Mouse (Mus musculus) midbrain, postnatal 0 days (tissue): Measurements from ENCODE around the gene Megf11. TPM values are rescaled to one million over a fixed set of nuclear protein-coding genes. Genes with fewer than 3 reads are reported as not detected.

Experiments used
- ATAC-seq: fragments of 200-750 bp; cut with Nextera tagmentation; 2 replicates; pipeline ENCODE4 v1.8.0; 2017; ENCODE audit warnings: moderate number of reproducible peaks, mild to moderate bottlenecking, moderate TSS enrichment, moderate library complexity; ENCODE audit not compliant: low FRiP score
- DNase-seq: peaks from one replicate; pipeline ENCODE4 v3.0.0-alpha.2; 2015; ENCODE audit warnings: low spot score
- H3K27ac ChIP-seq: fragments of 300-500 bp; sonication (generic); 2 replicates; pipeline ENCODE4 v1.5.1; 2014; ENCODE audit warnings: low read depth, mild to moderate bottlenecking, low read length, mixed read lengths
- H3K27me3 ChIP-seq: fragments of 300-500 bp; sonication (generic); 2 replicates; pipeline ENCODE4 v1.6.1; 2014; ENCODE audit warnings: low read length, control low read depth, mixed read lengths; ENCODE audit not compliant: insufficient read depth
- H3K36me3 ChIP-seq: fragments of 300-500 bp; sonication (generic); 2 replicates; pipeline ENCODE4 v1.6.1; 2014; ENCODE audit warnings: low read length, control low read depth, mixed read lengths; ENCODE audit not compliant: insufficient read depth
- H3K4me1 ChIP-seq: fragments of 300-500 bp; sonication (generic); 2 replicates; pipeline ENCODE4 v1.6.1; 2014; ENCODE audit warnings: mild to moderate bottlenecking, control low read depth, antibody characterized with exemption, low read length, mixed read lengths; ENCODE audit not compliant: insufficient read depth
- H3K4me2 ChIP-seq: fragments of 300-500 bp; sonication (generic); 2 replicates; pipeline ENCODE4 v1.6.1; 2014; ENCODE audit warnings: low read depth, mild to moderate bottlenecking, low read length, mixed read lengths; ENCODE audit not compliant: poor library complexity, severe bottlenecking
- H3K4me3 ChIP-seq: fragments of 300-500 bp; sonication (generic); 2 replicates; pipeline ENCODE4 v1.5.1; 2014; ENCODE audit warnings: low read depth, mild to moderate bottlenecking, low read length, moderate library complexity
- H3K9ac ChIP-seq: fragments of 300-500 bp; sonication (generic); replicated peaks from 2 replicates; pipeline ENCODE4 v1.6.1; 2014; ENCODE audit warnings: mild to moderate bottlenecking, low read length, moderate library complexity, mixed read lengths; ENCODE audit not compliant: poor library complexity, severe bottlenecking
- H3K9me3 ChIP-seq: fragments of 300-500 bp; sonication (generic); 2 replicates; pipeline ENCODE4 v1.6.1; 2016; ENCODE audit warnings: low read length, control low read depth
- CTCF ChIP-seq: IDR thresholded peaks from 2 replicates; pipeline ENCODE4 v1.5.1; 2016; ENCODE audit warnings: antibody characterized with exemption, mild to moderate bottlenecking
- WGBS: fragments of 180-500 bp; shearing (Covaris S2); extraction: QIAGEN DNeasy Blood & Tissue Kit; methylation state at CpG from one replicate; pipeline ENCODE4 v1.1.7; 2014; 5-methylcytosine and 5-hydroxymethylcytosine counted together
- polyA plus RNA-seq: library from polyadenylated mRNA; unstranded; fragments of >200 nt; fragmentation: Nextera tagmentation; extraction: Ambion mirVana; gene quantifications from 2 replicates; pipeline ENCODE4 v1.2.1, GENCODE M21; 2015
- total RNA-seq: library from RNA; depleted of rRNA; stranded (reverse); fragments of >200 nt; gene quantifications from 2 replicates; pipeline ENCODE4 v1.2.3, GENCODE M21; 2014

Megf11 gene
- total and polyA plus RNA-seq, 2 experiments from 2014 or later, result 17.7 to 41.8 TPM

DNA sequence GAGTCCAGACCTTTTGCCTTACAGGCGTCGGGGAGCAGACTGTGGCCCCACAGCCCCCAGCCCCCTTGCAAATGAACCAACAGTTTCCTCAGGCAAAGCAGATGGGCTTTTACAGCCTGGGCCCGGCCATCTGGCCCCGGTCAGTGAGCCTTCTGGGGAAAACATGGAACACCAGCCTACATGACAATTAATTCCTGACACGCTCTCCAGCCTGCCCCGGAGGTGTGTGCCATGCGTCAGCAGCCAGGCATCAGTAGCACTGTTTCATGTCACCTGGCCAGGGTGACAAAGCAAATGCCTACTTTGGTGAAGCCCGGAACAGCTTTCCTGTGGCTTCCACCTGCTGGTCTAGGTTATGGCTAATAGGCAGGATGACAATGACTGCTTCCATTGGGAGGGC, 119.5 kb downstream of the Megf11 start:
- H3K27ac ChIP-seq, result no peak overlapping the region
- H3K9ac ChIP-seq, result no peak overlapping the region
- 62% methylated on average over 8 of the region's 8 CpGs for WGBS
- no peaks in the 10 kb centered on the region for H3K9me3 ChIP-seq
- no peak for TF ChIP-seq CTCF
- H3K27me3 ChIP-seq, result no peaks in the 10 kb centered on the region
- no peak overlapping the region for H3K4me3 ChIP-seq
- no peaks in the 10 kb centered on the region for H3K4me1 ChIP-seq
- H3K4me2 ChIP-seq, result no peak overlapping the region
- H3K36me3 ChIP-seq, result no peaks in the 10 kb centered on the region
- no peak for ATAC-seq
- peak; percentile 54 for DNase-seq

DNA sequence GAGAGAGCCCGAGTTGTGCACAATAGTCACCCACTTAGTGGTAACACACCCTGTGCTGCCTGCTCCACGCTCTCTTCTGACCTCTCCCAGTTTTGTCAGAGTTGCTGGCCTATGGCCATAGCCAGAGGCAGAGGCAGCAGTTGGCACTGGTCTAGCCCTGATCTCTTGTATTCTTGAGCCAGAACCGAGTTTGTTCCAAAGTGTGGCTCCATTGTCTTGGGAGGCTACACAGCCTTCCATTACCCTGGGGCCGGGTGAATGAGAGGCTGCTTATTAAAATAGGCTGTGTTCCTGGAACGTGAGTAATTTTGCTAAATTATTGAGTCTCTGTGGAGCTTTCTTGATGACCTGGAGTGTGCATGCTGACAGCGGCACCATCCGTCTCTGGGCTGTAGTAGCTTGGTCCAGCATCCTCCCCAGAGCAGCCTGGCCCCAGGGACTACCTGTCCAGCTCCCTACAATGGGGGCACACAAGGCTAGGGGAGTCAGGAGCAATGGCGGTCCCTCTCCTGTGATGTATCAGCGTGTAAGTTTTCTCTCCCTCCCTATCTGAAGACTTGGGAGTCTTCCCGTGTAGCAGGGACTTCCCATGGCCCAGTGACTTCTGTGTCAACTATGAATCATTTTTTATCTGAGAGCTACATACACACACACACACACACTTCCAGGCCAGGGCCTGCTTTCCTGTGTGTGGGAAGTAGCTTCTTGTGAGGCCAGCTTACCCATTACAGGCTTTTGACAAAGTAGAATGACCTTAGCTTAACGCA, 121.2 kb downstream of the Megf11 start:
- H3K4me2 ChIP-seq, result no peak overlapping the region
- no peaks in the 10 kb centered on the region for H3K9me3 ChIP-seq
- no peak overlapping the region for H3K4me3 ChIP-seq
- ATAC-seq, result no peak
- WGBS, result 69% methylated on average over 11 of the region's 11 CpGs
- peak; percentile 62 for DNase-seq
- no peak overlapping the region for H3K27ac ChIP-seq
- TF ChIP-seq CTCF, result no peak
- H3K9ac ChIP-seq, result no peak overlapping the region
- no peaks in the 10 kb centered on the region for H3K27me3 ChIP-seq
- no peaks in the 10 kb centered on the region for H3K36me3 ChIP-seq
- no peaks in the 10 kb centered on the region for H3K4me1 ChIP-seq

DNA sequence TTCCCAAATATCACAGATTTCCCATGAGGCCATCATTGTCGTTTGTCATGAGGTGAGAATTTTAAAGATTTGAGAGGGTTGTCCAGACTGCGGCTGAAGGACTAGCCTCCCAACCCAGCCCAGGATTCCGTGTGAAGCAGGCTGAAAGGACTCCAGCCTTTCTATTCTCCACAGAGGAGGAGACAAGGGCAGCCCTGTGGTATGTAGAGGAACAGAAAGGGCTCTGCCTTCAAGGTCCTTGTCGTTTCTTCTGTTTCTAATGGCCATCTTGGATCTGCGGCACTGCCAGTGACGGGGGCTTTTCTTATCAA, 121.7 kb downstream of the Megf11 start:
- Histone ChIP-seq H3K36me3 (no peaks in the 10 kb centered on the region), H3K4me3 (no peak overlapping the region), H3K4me2 (no peak overlapping the region), H3K9ac (no peak overlapping the region), H3K4me1 (no peaks in the 10 kb centered on the region), H3K9me3 (no peaks in the 10 kb centered on the region), H3K27ac (no peak overlapping the region), H3K27me3 (0 out of 2 replicates have a peak, but pooled peaks cover 3% of the 10 kb centered on the region)
- ATAC-seq, result no peak
- no peak for DNase-seq
- WGBS, result 60% methylated on average over 6 of the region's 6 CpGs
- no peak for TF ChIP-seq CTCF

GRCm38 (mm10) chr9:64507995-64508394, 122.6 kb downstream of the Megf11 start:
- H3K36me3 ChIP-seq, result no peaks in the 10 kb centered on the region
- no peak overlapping the region for H3K4me3 ChIP-seq
- no peak overlapping the region for H3K27ac ChIP-seq
- DNase-seq (no peak), ATAC-seq (no peak)
- no peak overlapping the region for H3K9ac ChIP-seq
- no peaks in the 10 kb centered on the region for H3K4me1 ChIP-seq
- H3K27me3 ChIP-seq, result 0 out of 2 replicates have a peak, but pooled peaks cover 3% of the 10 kb centered on the region
- H3K9me3 ChIP-seq, result no peaks in the 10 kb centered on the region
- H3K4me2 ChIP-seq, result no peak overlapping the region
- peak; percentile 61 for TF ChIP-seq CTCF
- WGBS, result 23% methylated on average over 7 of the region's 7 CpGs

DNA sequence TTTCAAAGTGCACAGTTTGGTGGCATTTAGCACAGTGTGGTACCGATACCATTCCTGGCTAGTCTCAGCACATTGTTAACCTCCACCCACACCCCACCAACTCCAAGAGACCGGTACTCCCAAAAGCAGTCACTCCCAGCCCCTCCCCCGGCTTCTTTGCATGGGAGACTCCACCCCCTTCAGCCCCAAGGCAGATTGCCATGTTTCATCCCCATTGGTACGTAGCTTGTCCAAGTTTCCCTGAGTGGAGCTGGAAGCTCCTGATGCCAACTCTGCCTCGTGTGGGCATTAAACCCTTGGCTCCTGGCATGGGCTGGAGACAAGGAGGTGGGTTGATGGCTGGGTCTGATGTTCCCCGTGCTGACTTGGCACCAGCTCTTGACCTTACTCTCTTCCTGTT, 129.4 kb downstream of the Megf11 start:
- Histone ChIP-seq H3K36me3 (no peaks in the 10 kb centered on the region), H3K4me1 (no peaks in the 10 kb centered on the region), H3K27ac (no peak overlapping the region), H3K9me3 (no peaks in the 10 kb centered on the region), H3K9ac (no peak overlapping the region), H3K4me3 (no peak overlapping the region), H3K4me2 (no peak overlapping the region), H3K27me3 (0 out of 2 replicates have a peak, but pooled peaks cover 3% of the 10 kb centered on the region)
- TF ChIP-seq CTCF, result no peak
- ATAC-seq (no peak), DNase-seq (peak; percentile 45)
- 54% methylated on average over 6 of the region's 6 CpGs for WGBS

DNA sequence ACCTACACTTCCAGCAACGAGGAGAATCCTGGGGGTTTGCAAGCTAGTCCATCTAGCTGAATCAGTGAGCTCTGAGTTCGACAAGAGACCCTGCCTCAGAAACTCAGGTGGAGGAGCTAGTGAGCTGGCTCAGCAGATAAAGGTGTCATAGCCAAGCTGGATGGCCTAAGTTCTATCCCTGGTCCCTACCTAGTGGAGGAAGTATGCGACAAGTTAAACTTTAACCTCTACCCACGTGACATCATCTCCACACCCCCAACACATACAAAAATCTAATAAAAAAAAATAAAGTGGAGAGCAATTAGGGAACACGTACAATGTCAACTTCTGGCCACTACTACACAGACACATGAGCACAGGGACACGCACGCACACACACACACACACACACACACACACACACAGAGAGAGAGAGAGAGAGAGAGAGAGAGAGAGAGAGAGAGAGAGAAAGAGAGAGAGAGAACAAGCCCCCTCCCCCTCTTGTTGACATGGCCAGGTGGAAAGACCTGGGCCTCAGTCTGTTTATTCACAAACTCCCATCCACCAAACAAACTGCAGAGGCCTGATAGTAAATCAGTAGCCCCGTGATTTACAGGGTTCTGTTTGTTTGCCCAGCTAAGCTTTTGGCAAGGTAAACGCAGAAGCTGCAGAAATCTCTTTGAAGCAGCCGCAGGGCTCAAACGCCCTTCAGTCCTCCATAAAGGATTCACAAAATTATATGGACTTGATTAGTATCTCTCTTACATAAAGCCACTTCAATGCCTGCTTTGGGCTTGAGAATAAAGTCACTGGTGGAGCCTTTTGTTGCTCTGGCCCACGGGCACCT, 134.7 kb downstream of the Megf11 start:
- DNase-seq, result no peak
- H3K36me3 ChIP-seq, result no peaks in the 10 kb centered on the region
- 56% methylated on average over 12 of the region's 12 CpGs for WGBS

More for the DNA sequence above, 134.7 kb downstream of the Megf11 start:
- Histone ChIP-seq H3K4me3 (no peak overlapping the region), H3K9ac (no peak overlapping the region), H3K27me3 (no peaks in the 10 kb centered on the region), H3K9me3 (no peaks in the 10 kb centered on the region), H3K4me1 (no peaks in the 10 kb centered on the region), H3K27ac (peak overlapping the region; percentile 7; the same call in 1 of the 2 replicates), H3K4me2 (no peak overlapping the region)
- no peak for TF ChIP-seq CTCF
- ATAC-seq, result no peak
